Mouse (Mus musculus) spleen, adult 2 months (tissue): Measurements from ENCODE around the gene Olfr957. TPM values are rescaled to one million over a fixed set of nuclear protein-coding genes. Genes with fewer than 3 reads are reported as not detected.

ENCODE experiments used
- DNase-seq, 2 experiments: peaks; one replicate each; pipeline versions ENCODE4 v3.0.0 to v3.0.0-alpha.2; 2012 to 2021; ENCODE audit warnings: low spot score in 2 of 2, low read depth in 1 of 2
- H3K27ac ChIP-seq: fragments of 200-500 bp; 2 replicates; pipeline ENCODE4 v1.5.1; 2012; ENCODE audit warnings: low read length, inconsistent platforms; ENCODE audit not compliant: insufficient read depth
- H3K27me3 ChIP-seq: fragments of 200-500 bp; 2 replicates; pipeline ENCODE4 v1.6.1; 2012; ENCODE audit warnings: mild to moderate bottlenecking, moderate library complexity, low read length, inconsistent platforms; ENCODE audit not compliant: control insufficient read depth, insufficient read depth
- H3K36me3 ChIP-seq: fragments of 200-500 bp; 2 replicates; pipeline ENCODE4 v1.6.1; 2012; ENCODE audit warnings: mild to moderate bottlenecking, low read length, inconsistent platforms; ENCODE audit not compliant: control insufficient read depth, insufficient read depth
- H3K4me1 ChIP-seq: fragments of 200-500 bp; 2 replicates; pipeline ENCODE4 v1.6.1; 2011; ENCODE audit warnings: inconsistent platforms; ENCODE audit not compliant: control insufficient read depth, insufficient read depth, insufficient read length
- H3K4me3 ChIP-seq: fragments of 200-500 bp; 2 replicates; pipeline ENCODE4 v1.5.1; 2011; ENCODE audit warnings: mild to moderate bottlenecking, inconsistent platforms; ENCODE audit not compliant: insufficient read depth, insufficient read length; ENCODE audit errors: extremely low read depth
- CTCF ChIP-seq: fragments of 200-500 bp; IDR thresholded peaks from 2 replicates; pipeline ENCODE4 v1.5.1; 2011; ENCODE audit warnings: mild to moderate bottlenecking, inconsistent platforms; ENCODE audit not compliant: insufficient read depth, insufficient read length, insufficient replicate concordance; ENCODE audit errors: extremely low read depth
- POLR2A ChIP-seq: fragments of 200-500 bp; IDR thresholded peaks from 2 replicates; pipeline ENCODE4 v1.6.1; 2011; ENCODE audit warnings: low read depth, low read length, inconsistent platforms
- WGBS: fragments of 180-500 bp; shearing (Covaris S2); methylation state at CpG from one replicate; pipeline ENCODE4 v1.1.7; 2018; 5-methylcytosine and 5-hydroxymethylcytosine counted together
- polyA plus RNA-seq: library from polyadenylated mRNA; depleted of rRNA; stranded (reverse); fragments of >200 nt; gene quantifications from 2 replicates; pipeline ENCODE4 v1.2.3, GENCODE M21; 2012; rRNA removed

Olfr957 gene
- not detected in 2 replicates for polyA plus RNA-seq

- no peak within 1 kb of the TSS for H3K27ac ChIP-seq
- no peaks in the 10 kb centered on the region for H3K4me1 ChIP-seq
- TF ChIP-seq POLR2A = no peak
- no peak for DNase-seq
- no peaks in the 10 kb centered on the region for H3K27me3 ChIP-seq
- WGBS = 70% methylated on average over 3 of the region's 3 CpGs
- no peak within 1 kb of the TSS for H3K4me3 ChIP-seq
- no peaks in the 10 kb centered on the region for H3K36me3 ChIP-seq
Measured at GRCm38 (mm10) chr9:39515531-39515930, at the start of gene Olfr957. Gene Olfr957 (minus strand): TSS chr9:39515809.

- no peak for TF ChIP-seq POLR2A
- TF ChIP-seq CTCF = no peak
- no peaks in the 10 kb centered on the region for H3K27me3 ChIP-seq
Measured at GRCm38 (mm10) chr9:39558349-39558647, 42.7 kb upstream of the Olfr957 start.

GRCm38 (mm10) chr9:39557529-39558348, 42.1 kb upstream of the Olfr957 start:
- Histone ChIP-seq H3K4me3 (no peak overlapping the region), H3K27me3 (no peaks in the 10 kb centered on the region), H3K4me1 (no peaks in the 10 kb centered on the region), H3K27ac (no peak overlapping the region), H3K36me3 (no peaks in the 10 kb centered on the region)
- TF ChIP-seq CTCF (no peak), POLR2A (no peak)
- 58% methylated on average over 3 of the region's 3 CpGs for WGBS
- DNase-seq = no peak

More at GRCm38 (mm10) chr9:39558349-39558647, 42.7 kb upstream of the Olfr957 start:
- Histone ChIP-seq H3K4me3 (no peak overlapping the region), H3K36me3 (no peaks in the 10 kb centered on the region), H3K27ac (no peak overlapping the region), H3K4me1 (no peaks in the 10 kb centered on the region)
- DNase-seq = no peak

GRCm38 (mm10) chr9:39553946-39554345, 38.3 kb upstream of the Olfr957 start, which contains the start of gene Olfr958:
Gene Olfr958 (minus strand): TSS chr9:39554054.
- 69% methylated on average over 2 of the region's 2 CpGs for WGBS
- H3K4me1 ChIP-seq = no peaks in the 10 kb centered on the region
- no peak for DNase-seq
- no peak for TF ChIP-seq POLR2A
- no peak for TF ChIP-seq CTCF
- H3K36me3 ChIP-seq = no peaks in the 10 kb centered on the region
- H3K4me3 ChIP-seq = no peak within 1 kb of the TSS
- no peak within 1 kb of the TSS for H3K27ac ChIP-seq
- H3K27me3 ChIP-seq = no peaks in the 10 kb centered on the region

- TF ChIP-seq CTCF = no peak
- Histone ChIP-seq H3K36me3 (no peaks in the 10 kb centered on the region), H3K27ac (no peak overlapping the region), H3K27me3 (no peaks in the 10 kb centered on the region), H3K4me1 (no peaks in the 10 kb centered on the region), H3K4me3 (no peak overlapping the region)
- 83% methylated on average over 5 of the region's 5 CpGs for WGBS
- no peak for DNase-seq
Measured at GRCm38 (mm10) chr9:39550806-39551205, 35.2 kb upstream of the Olfr957 start.

GRCm38 (mm10) chr9:39523616-39524285, 8.1 kb upstream of the Olfr957 start:
- Histone ChIP-seq H3K27me3 (no peaks in the 10 kb centered on the region), H3K4me1 (no peaks in the 10 kb centered on the region), H3K36me3 (no peaks in the 10 kb centered on the region), H3K4me3 (no peak overlapping the region), H3K27ac (no peak overlapping the region)
- no peak for DNase-seq
- no peak for TF ChIP-seq POLR2A
- TF ChIP-seq CTCF = no peak
- WGBS = 87% methylated on average over 1 of the region's 1 CpGs

GRCm38 (mm10) chr9:39518595-39518994, 3.0 kb upstream of the Olfr957 start:
- no peaks in the 10 kb centered on the region for H3K27me3 ChIP-seq
- H3K4me3 ChIP-seq = no peak overlapping the region
- H3K36me3 ChIP-seq = no peaks in the 10 kb centered on the region
- TF ChIP-seq CTCF = no peak
- TF ChIP-seq POLR2A = no peak
- H3K27ac ChIP-seq = no peak overlapping the region
- no peaks in the 10 kb centered on the region for H3K4me1 ChIP-seq
- DNase-seq = no peak
